Mouse (Mus musculus): Measurements from ENCODE around the gene Sox11.

GRCm38 (mm10) chr12:27390439-27390838, 48.1 kb upstream of the Sox11 start:
- TF ChIP-seq GATA1 (IDR thresholded peaks at IDR 0.05; ENCODE audit: borderline replicate concordance, low read length) (no peak), FLI1 (IDR thresholded peaks at IDR 0.05; ENCODE audit: low read length) (no peak)
